Mouse (Mus musculus) midbrain, embryonic 13.5 days (tissue): ENCODE results near the gene Atp10a. TPM values are rescaled to one million over a fixed set of nuclear protein-coding genes. Genes with fewer than 3 reads are reported as not detected.
A peak's percentile ranks its signal among the peaks of the same experiment; 100 is the strongest.

ENCODE experiments used
- ATAC-seq: fragments of 200-750 bp; cut with Nextera tagmentation; 2 replicates; pipeline ENCODE4 v1.8.0; 2017; ENCODE audit warnings: mild to moderate bottlenecking, moderate TSS enrichment, moderate library complexity
- H3K27ac ChIP-seq: fragments of 300-500 bp; sonication (generic); 2 replicates; pipeline ENCODE4 v1.5.1; 2015; ENCODE audit warnings: inconsistent platforms, mild to moderate bottlenecking, moderate library complexity
- H3K27me3 ChIP-seq: fragments of 300-500 bp; sonication (generic); 2 replicates; pipeline ENCODE4 v1.6.1; 2015; ENCODE audit warnings: mild to moderate bottlenecking, inconsistent platforms
- H3K36me3 ChIP-seq: fragments of 300-500 bp; sonication (generic); 2 replicates; pipeline ENCODE4 v1.6.1; 2015; ENCODE audit warnings: mild to moderate bottlenecking, inconsistent platforms
- H3K4me1 ChIP-seq: fragments of 300-500 bp; sonication (generic); replicated peaks from 2 replicates; pipeline ENCODE4 v1.6.1; 2015; ENCODE audit warnings: inconsistent platforms
- H3K4me2 ChIP-seq: fragments of 300-500 bp; sonication (generic); replicated peaks from 2 replicates; pipeline ENCODE4 v1.6.1; 2015; ENCODE audit warnings: moderate library complexity, mild to moderate bottlenecking, inconsistent platforms
- H3K4me3 ChIP-seq: fragments of 300-500 bp; sonication (generic); replicated peaks from 2 replicates; pipeline ENCODE4 v1.5.1; 2015; ENCODE audit warnings: mild to moderate bottlenecking, inconsistent platforms
- H3K9ac ChIP-seq: fragments of 300-500 bp; sonication (generic); replicated peaks from 2 replicates; pipeline ENCODE4 v1.6.1; 2015; ENCODE audit warnings: mild to moderate bottlenecking, inconsistent platforms
- H3K9me3 ChIP-seq: fragments of 300-500 bp; sonication (generic); 2 replicates; pipeline ENCODE4 v1.6.1; 2016; ENCODE audit warnings: mild to moderate bottlenecking, inconsistent platforms
- WGBS: fragments of 180-500 bp; shearing (Covaris S2); methylation state at CpG from one replicate; pipeline ENCODE4 v1.1.7; 2015; 5-methylcytosine and 5-hydroxymethylcytosine counted together
- polyA plus RNA-seq: library from polyadenylated mRNA; unstranded; fragments of >200 nt; fragmentation: Nextera tagmentation; extraction: Ambion mirVana; gene quantifications from 2 replicates; pipeline ENCODE4 v1.2.1, GENCODE M21; 2015

Gene Atp10a
- polyA plus RNA-seq, 1 experiment from 2014 or later = 1.7 TPM

- Histone ChIP-seq H3K9ac (no peak overlapping the region), H3K4me2 (no peak overlapping the region), H3K4me1 (peaks cover 12% of the 10 kb centered on the region), H3K27ac (no peak overlapping the region), H3K27me3 (no peaks in the 10 kb centered on the region), H3K9me3 (no peaks in the 10 kb centered on the region), H3K4me3 (no peak overlapping the region), H3K36me3 (no peaks in the 10 kb centered on the region)
- 77% methylated on average over 3 of the region's 3 CpGs for WGBS
- no peak for ATAC-seq
These were observed 37.4 kb downstream of the Atp10a start for GRCm38 (mm10) chr7:58693342-58693741.

GRCm38 (mm10) chr7:58695661-58696060 is 39.7 kb downstream of the Atp10a start:
- WGBS = 89% methylated on average over 1 of the region's 1 CpGs
- no peak overlapping the region for H3K4me2 ChIP-seq
- no peaks in the 10 kb centered on the region for H3K27me3 ChIP-seq
- H3K9me3 ChIP-seq = no peaks in the 10 kb centered on the region
- ATAC-seq = no peak
- peaks cover 4% of the 10 kb centered on the region for H3K4me1 ChIP-seq
- no peak overlapping the region for H3K9ac ChIP-seq
- no peak overlapping the region for H3K4me3 ChIP-seq
- no peak overlapping the region for H3K27ac ChIP-seq
- H3K36me3 ChIP-seq = no peaks in the 10 kb centered on the region

GRCm38 (mm10) chr7:58697092-58697491 is 41.1 kb downstream of the Atp10a start:
- Histone ChIP-seq H3K4me1 (peaks cover 3% of the 10 kb centered on the region; the same call in 1 of the 2 replicates), H3K27ac (no peak overlapping the region), H3K27me3 (no peaks in the 10 kb centered on the region), H3K36me3 (no peaks in the 10 kb centered on the region), H3K9me3 (no peaks in the 10 kb centered on the region), H3K9ac (no peak overlapping the region), H3K4me2 (no peak overlapping the region), H3K4me3 (no peak overlapping the region)
- ATAC-seq = no peak
- WGBS = 45% methylated on average over 2 of the region's 2 CpGs

GRCm38 (mm10) chr7:58698738-58699442 is 42.9 kb downstream of the Atp10a start:
- ATAC-seq = peak; percentile 63

GRCm38 (mm10) chr7:58701311-58701710 is 45.3 kb downstream of the Atp10a start:
- no peak overlapping the region for H3K27ac ChIP-seq
- no peak overlapping the region for H3K9ac ChIP-seq
- H3K4me1 ChIP-seq = no peaks in the 10 kb centered on the region
- 97% methylated on average over 4 of the region's 4 CpGs for WGBS
- H3K4me2 ChIP-seq = no peak overlapping the region
- no peaks in the 10 kb centered on the region for H3K36me3 ChIP-seq
- no peak for ATAC-seq
- H3K4me3 ChIP-seq = no peak overlapping the region
- no peaks in the 10 kb centered on the region for H3K27me3 ChIP-seq
- H3K9me3 ChIP-seq = no peaks in the 10 kb centered on the region

More at GRCm38 (mm10) chr7:58698738-58699442, 42.9 kb downstream of the Atp10a start:
- no peak overlapping the region for H3K4me2 ChIP-seq
- no peak overlapping the region for H3K4me3 ChIP-seq
- no peaks in the 10 kb centered on the region for H3K36me3 ChIP-seq
- H3K27ac ChIP-seq = no peak overlapping the region
- no peaks in the 10 kb centered on the region for H3K27me3 ChIP-seq
- 90% methylated on average over 7 of the region's 7 CpGs for WGBS
- H3K9me3 ChIP-seq = no peaks in the 10 kb centered on the region
- H3K9ac ChIP-seq = no peak overlapping the region
- H3K4me1 ChIP-seq = no peaks in the 10 kb centered on the region

GRCm38 (mm10) chr7:58705158-58705557 is 49.2 kb downstream of the Atp10a start:
- 93% methylated on average over 3 of the region's 3 CpGs for WGBS

GRCm38 (mm10) chr7:58709306-58709705 is 53.3 kb downstream of the Atp10a start:
- no peak overlapping the region for H3K9ac ChIP-seq
- no peaks in the 10 kb centered on the region for H3K4me1 ChIP-seq
- no peaks in the 10 kb centered on the region for H3K36me3 ChIP-seq
- H3K27me3 ChIP-seq = no peaks in the 10 kb centered on the region
- ATAC-seq = no peak
- WGBS = 84% methylated on average over 3 of the region's 3 CpGs
- H3K9me3 ChIP-seq = no peaks in the 10 kb centered on the region
- H3K4me2 ChIP-seq = no peak overlapping the region
- no peak overlapping the region for H3K4me3 ChIP-seq
- H3K27ac ChIP-seq = no peak overlapping the region

More at GRCm38 (mm10) chr7:58705158-58705557, 49.2 kb downstream of the Atp10a start:
- Histone ChIP-seq H3K4me1 (no peaks in the 10 kb centered on the region), H3K9ac (no peak overlapping the region), H3K27ac (no peak overlapping the region), H3K4me2 (no peak overlapping the region), H3K36me3 (no peaks in the 10 kb centered on the region), H3K4me3 (no peak overlapping the region), H3K9me3 (no peaks in the 10 kb centered on the region), H3K27me3 (no peaks in the 10 kb centered on the region)
- no peak for ATAC-seq

GRCm38 (mm10) chr7:58710312-58710711 is 54.3 kb downstream of the Atp10a start:
- Histone ChIP-seq H3K4me2 (no peak overlapping the region), H3K4me1 (no peaks in the 10 kb centered on the region), H3K9ac (no peak overlapping the region), H3K27me3 (no peaks in the 10 kb centered on the region), H3K36me3 (no peaks in the 10 kb centered on the region), H3K27ac (no peak overlapping the region), H3K4me3 (no peak overlapping the region), H3K9me3 (no peaks in the 10 kb centered on the region)
- WGBS = 86% methylated on average over 1 of the region's 1 CpGs
- ATAC-seq = no peak

- no peak overlapping the region for H3K4me2 ChIP-seq
- H3K4me1 ChIP-seq = no peaks in the 10 kb centered on the region
- WGBS = 94% methylated on average over 7 of the region's 7 CpGs
- H3K27me3 ChIP-seq = no peaks in the 10 kb centered on the region
- H3K9ac ChIP-seq = no peak overlapping the region
- no peaks in the 10 kb centered on the region for H3K36me3 ChIP-seq
- no peak overlapping the region for H3K4me3 ChIP-seq
- no peak overlapping the region for H3K27ac ChIP-seq
- no peaks in the 10 kb centered on the region for H3K9me3 ChIP-seq
- no peak for ATAC-seq
These were observed 55.8 kb downstream of the Atp10a start for GRCm38 (mm10) chr7:58711811-58712210.

GRCm38 (mm10) chr7:58715576-58716144 is 59.7 kb downstream of the Atp10a start:
- H3K4me1 ChIP-seq = no peaks in the 10 kb centered on the region
- H3K4me2 ChIP-seq = no peak overlapping the region
- H3K9me3 ChIP-seq = no peaks in the 10 kb centered on the region
- 89% methylated on average over 1 of the region's 1 CpGs for WGBS
- no peaks in the 10 kb centered on the region for H3K36me3 ChIP-seq
- H3K4me3 ChIP-seq = no peak overlapping the region
- ATAC-seq = no peak
- H3K27ac ChIP-seq = no peak overlapping the region
- no peaks in the 10 kb centered on the region for H3K27me3 ChIP-seq
- no peak overlapping the region for H3K9ac ChIP-seq

- H3K27ac ChIP-seq = no peak overlapping the region
- 96% methylated on average over 3 of the region's 3 CpGs for WGBS
- no peaks in the 10 kb centered on the region for H3K9me3 ChIP-seq
- no peaks in the 10 kb centered on the region for H3K36me3 ChIP-seq
- H3K27me3 ChIP-seq = no peaks in the 10 kb centered on the region
- H3K4me1 ChIP-seq = no peaks in the 10 kb centered on the region
- no peak overlapping the region for H3K4me3 ChIP-seq
- no peak overlapping the region for H3K9ac ChIP-seq
- no peak overlapping the region for H3K4me2 ChIP-seq
- no peak for ATAC-seq
These were observed 60.7 kb downstream of the Atp10a start for GRCm38 (mm10) chr7:58716626-58717025.

GRCm38 (mm10) chr7:58718556-58718955 is 62.6 kb downstream of the Atp10a start:
- no peak overlapping the region for H3K4me2 ChIP-seq
- no peaks in the 10 kb centered on the region for H3K4me1 ChIP-seq
- H3K27ac ChIP-seq = no peak overlapping the region
- H3K9me3 ChIP-seq = no peaks in the 10 kb centered on the region
- no peaks in the 10 kb centered on the region for H3K36me3 ChIP-seq
- no peak overlapping the region for H3K9ac ChIP-seq
- WGBS = 83% methylated on average over 2 of the region's 2 CpGs
- no peak overlapping the region for H3K4me3 ChIP-seq
- H3K27me3 ChIP-seq = no peaks in the 10 kb centered on the region
- no peak for ATAC-seq
